Mouse (Mus musculus) midbrain, embryonic 16.5 days (tissue): ENCODE results near the gene Vash1. TPM values are rescaled to one million over a fixed set of nuclear protein-coding genes. Genes with fewer than 3 reads are reported as not detected.
A peak's percentile ranks its signal among the peaks of the same experiment; 100 is the strongest.

Experiments used
- ATAC-seq: fragments of 200-750 bp; cut with Nextera tagmentation; 2 replicates; pipeline ENCODE4 v1.8.0; 2017; ENCODE audit warnings: moderate TSS enrichment
- H3K27ac ChIP-seq: fragments of 300-500 bp; sonication (generic); 2 replicates; pipeline ENCODE4 v1.5.1; 2014; ENCODE audit warnings: mild to moderate bottlenecking, low read length, mixed read lengths
- H3K27me3 ChIP-seq: fragments of 300-500 bp; sonication (generic); 2 replicates; pipeline ENCODE4 v1.6.1; 2014; ENCODE audit warnings: low read depth, low read length, mixed read lengths; ENCODE audit not compliant: control insufficient read depth, insufficient read depth
- H3K36me3 ChIP-seq: fragments of 300-500 bp; sonication (generic); 2 replicates; pipeline ENCODE4 v1.6.1; 2014; ENCODE audit warnings: mild to moderate bottlenecking, low read length, moderate library complexity, mixed read lengths; ENCODE audit not compliant: control insufficient read depth, insufficient read depth
- H3K4me1 ChIP-seq: fragments of 300-500 bp; sonication (generic); 2 replicates; pipeline ENCODE4 v1.6.1; 2014; ENCODE audit warnings: mild to moderate bottlenecking, low read length, mixed read lengths; ENCODE audit not compliant: control insufficient read depth, insufficient read depth
- H3K4me2 ChIP-seq: fragments of 300-500 bp; sonication (generic); 2 replicates; pipeline ENCODE4 v1.6.1; 2014; ENCODE audit warnings: mild to moderate bottlenecking, low read length, mixed read lengths
- H3K4me3 ChIP-seq: fragments of 300-500 bp; sonication (generic); 2 replicates; pipeline ENCODE4 v1.5.1; 2014; ENCODE audit warnings: low read depth, mild to moderate bottlenecking, low read length, moderate library complexity, mixed read lengths
- H3K9ac ChIP-seq: fragments of 300-500 bp; sonication (generic); 2 replicates; pipeline ENCODE4 v1.6.1; 2014; ENCODE audit warnings: low read depth, low read length, mixed read lengths
- H3K9me3 ChIP-seq: fragments of 300-500 bp; sonication (generic); replicated peaks from 2 replicates; pipeline ENCODE4 v1.6.1; 2014; ENCODE audit warnings: mild to moderate bottlenecking, low read length, mixed read lengths; ENCODE audit not compliant: control insufficient read depth, poor library complexity, severe bottlenecking
- whole genome bisulfite sequencing: fragments of 180-500 bp; shearing (Covaris S2); extraction: QIAGEN DNeasy Blood & Tissue Kit; methylation state at CpG from one replicate; pipeline ENCODE4 v1.1.7; 2014; 5-methylcytosine and 5-hydroxymethylcytosine counted together
- polyA plus RNA-seq: library from polyadenylated mRNA; unstranded; fragments of >200 nt; fragmentation: Nextera tagmentation; extraction: Ambion mirVana; gene quantifications from 2 replicates; pipeline ENCODE4 v1.2.1, GENCODE M21; 2015

Gene Vash1
- 30.0 and 35.8 TPM in 2 replicates for polyA plus RNA-seq

DNA sequence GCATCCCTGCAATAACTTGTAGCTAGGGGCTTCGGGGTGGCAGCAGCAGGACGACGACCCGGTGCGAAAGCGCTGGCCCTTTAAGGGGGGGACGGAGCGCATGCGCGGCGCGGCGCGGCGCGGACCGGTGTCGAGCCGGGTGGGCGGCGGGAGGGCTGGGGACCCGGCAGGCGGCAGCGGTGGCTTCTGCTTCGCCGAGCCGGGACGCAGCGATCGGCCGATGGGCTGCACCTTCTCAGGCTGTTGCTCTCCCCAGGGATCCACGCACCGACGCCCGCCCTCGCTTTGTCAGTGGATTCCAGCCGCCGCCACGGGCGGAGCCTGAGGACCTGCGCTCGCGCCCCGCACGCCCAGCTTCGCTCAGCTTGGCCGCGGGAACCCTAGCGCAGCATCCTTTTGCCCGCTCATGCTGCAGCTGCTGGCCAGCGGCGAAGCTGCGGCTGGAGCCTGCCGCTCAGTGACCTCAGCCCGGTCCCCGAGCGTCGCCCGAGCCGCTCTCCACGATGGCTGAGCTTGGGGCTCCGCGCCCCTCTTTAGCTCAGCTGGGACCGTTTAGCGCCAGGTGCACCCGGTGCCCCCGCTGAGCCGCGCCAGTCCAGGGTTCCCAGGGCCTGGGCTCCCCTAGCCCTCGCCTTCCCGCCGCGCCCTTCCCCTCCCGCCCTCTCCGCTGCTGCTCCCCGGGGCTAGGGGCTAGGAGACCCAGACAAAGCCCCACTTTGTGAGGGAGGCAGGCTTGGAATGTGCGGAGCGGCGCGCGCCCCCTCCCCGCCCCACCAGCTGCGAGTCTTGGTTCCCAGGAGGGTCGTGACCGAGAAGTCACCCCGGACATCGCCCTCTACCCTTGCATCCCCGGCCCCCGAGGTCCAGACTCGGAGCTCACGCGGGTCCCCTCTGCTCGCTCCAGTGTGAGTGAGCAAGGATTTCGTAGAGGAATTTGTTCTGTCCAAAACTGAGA lies at the start of gene Vash1:
Vash1 (plus strand) TSS at position 110 of the 955 bp plus-strand sequence.
- H3K4me2 ChIP-seq: peak within 1 kb of the TSS; percentile 85
- H3K4me1 ChIP-seq: peaks cover 27% of the 10 kb centered on the region
- WGBS: under 1% methylated on average over 74 of the region's 94 CpGs
- peak within 1 kb of the TSS; percentile 95 for H3K27ac ChIP-seq
- H3K9me3 ChIP-seq: no peaks in the 10 kb centered on the region
- H3K36me3 ChIP-seq: no peaks in the 10 kb centered on the region
- peak; percentile 83 for ATAC-seq
- peak within 1 kb of the TSS; percentile 95 for H3K4me3 ChIP-seq
- H3K9ac ChIP-seq: peak within 1 kb of the TSS; percentile 100
- H3K27me3 ChIP-seq: no peaks in the 10 kb centered on the region

- no peak for ATAC-seq
- Histone ChIP-seq H3K4me3 (no peak overlapping the region), H3K36me3 (no peaks in the 10 kb centered on the region), H3K9ac (no peak overlapping the region), H3K27ac (no peak overlapping the region), H3K4me2 (no peak overlapping the region), H3K9me3 (no peaks in the 10 kb centered on the region), H3K4me1 (no peaks in the 10 kb centered on the region), H3K27me3 (no peaks in the 10 kb centered on the region)
- WGBS: 75% methylated on average over 6 of the region's 6 CpGs
These were observed 49.7 kb upstream of the Vash1 start for GRCm38 (mm10) chr12:86628783-86629172.

- WGBS: 38% methylated on average over 8 of the region's 8 CpGs
- no peaks in the 10 kb centered on the region for H3K9me3 ChIP-seq
- H3K27ac ChIP-seq: no peak overlapping the region
- H3K4me3 ChIP-seq: no peak overlapping the region
- H3K36me3 ChIP-seq: no peaks in the 10 kb centered on the region
- no peak overlapping the region for H3K9ac ChIP-seq
- H3K4me1 ChIP-seq: peaks cover 11% of the 10 kb centered on the region
- no peaks in the 10 kb centered on the region for H3K27me3 ChIP-seq
- no peak for ATAC-seq
- H3K4me2 ChIP-seq: no peak overlapping the region
These were observed 36.7 kb upstream of the Vash1 start for GRCm38 (mm10) chr12:86641763-86642162.

- Histone ChIP-seq H3K9ac (no peak overlapping the region), H3K9me3 (no peaks in the 10 kb centered on the region), H3K4me2 (no peak overlapping the region), H3K4me1 (peaks cover 17% of the 10 kb centered on the region), H3K4me3 (no peak overlapping the region), H3K27ac (peak overlapping the region; percentile 36; the same call in 1 of the 2 replicates), H3K27me3 (no peaks in the 10 kb centered on the region), H3K36me3 (no peaks in the 10 kb centered on the region)
- peak; percentile 73 for ATAC-seq
- 47% methylated on average over 17 of the region's 17 CpGs for WGBS
These were observed 33.8 kb upstream of the Vash1 start for GRCm38 (mm10) chr12:86644512-86645273.

- H3K9ac ChIP-seq: no peak overlapping the region
- ATAC-seq: no peak
- H3K36me3 ChIP-seq: no peaks in the 10 kb centered on the region
- H3K4me3 ChIP-seq: no peak overlapping the region
- H3K4me2 ChIP-seq: no peak overlapping the region
- H3K4me1 ChIP-seq: peaks cover 17% of the 10 kb centered on the region
- no peak overlapping the region for H3K27ac ChIP-seq
- no peaks in the 10 kb centered on the region for H3K9me3 ChIP-seq
- no peaks in the 10 kb centered on the region for H3K27me3 ChIP-seq
- 88% methylated on average over 5 of the region's 5 CpGs for WGBS
These were observed 33.0 kb upstream of the Vash1 start for GRCm38 (mm10) chr12:86645494-86645893.

GRCm38 (mm10) chr12:86646831-86647230 lies 31.7 kb upstream of the Vash1 start:
- 45% methylated on average over 9 of the region's 9 CpGs for WGBS
- Histone ChIP-seq H3K4me1 (peaks cover 17% of the 10 kb centered on the region), H3K27ac (no peak overlapping the region), H3K9me3 (no peaks in the 10 kb centered on the region), H3K27me3 (no peaks in the 10 kb centered on the region), H3K9ac (no peak overlapping the region), H3K4me2 (no peak overlapping the region), H3K4me3 (no peak overlapping the region), H3K36me3 (no peaks in the 10 kb centered on the region)
- 0 out of 2 replicates have a peak, but pooled peaks have one; percentile 27 for ATAC-seq

- WGBS: 43% methylated on average over 9 of the region's 9 CpGs
- no peaks in the 10 kb centered on the region for H3K36me3 ChIP-seq
- H3K9me3 ChIP-seq: no peaks in the 10 kb centered on the region
- H3K4me1 ChIP-seq: peaks cover 17% of the 10 kb centered on the region
- no peaks in the 10 kb centered on the region for H3K27me3 ChIP-seq
- ATAC-seq: no peak
- peak overlapping the region; percentile 26; the same call in 1 of the 2 replicates for H3K27ac ChIP-seq
- no peak overlapping the region for H3K4me2 ChIP-seq
- no peak overlapping the region for H3K9ac ChIP-seq
- no peak overlapping the region for H3K4me3 ChIP-seq
These were observed 31.2 kb upstream of the Vash1 start for GRCm38 (mm10) chr12:86647279-86647678.

- H3K4me2 ChIP-seq: no peak overlapping the region
- ATAC-seq: no peak
- H3K27me3 ChIP-seq: no peaks in the 10 kb centered on the region
- peaks cover 19% of the 10 kb centered on the region for H3K4me1 ChIP-seq
- no peak overlapping the region for H3K27ac ChIP-seq
- WGBS: 69% methylated on average over 5 of the region's 5 CpGs
- H3K4me3 ChIP-seq: no peak overlapping the region
- H3K36me3 ChIP-seq: no peaks in the 10 kb centered on the region
- no peaks in the 10 kb centered on the region for H3K9me3 ChIP-seq
- no peak overlapping the region for H3K9ac ChIP-seq
These were observed 30.8 kb upstream of the Vash1 start for GRCm38 (mm10) chr12:86647736-86648135.
